Mouse (Mus musculus) B cell, adult 2 months (primary cell): Measurements from ENCODE around the gene Slc12a4.

Experiments used
- DNase-seq, 2 experiments: peaks; one replicate each; pipeline ENCODE4 v3.0.0; 2022

The Slc12a4 gene

DNA sequence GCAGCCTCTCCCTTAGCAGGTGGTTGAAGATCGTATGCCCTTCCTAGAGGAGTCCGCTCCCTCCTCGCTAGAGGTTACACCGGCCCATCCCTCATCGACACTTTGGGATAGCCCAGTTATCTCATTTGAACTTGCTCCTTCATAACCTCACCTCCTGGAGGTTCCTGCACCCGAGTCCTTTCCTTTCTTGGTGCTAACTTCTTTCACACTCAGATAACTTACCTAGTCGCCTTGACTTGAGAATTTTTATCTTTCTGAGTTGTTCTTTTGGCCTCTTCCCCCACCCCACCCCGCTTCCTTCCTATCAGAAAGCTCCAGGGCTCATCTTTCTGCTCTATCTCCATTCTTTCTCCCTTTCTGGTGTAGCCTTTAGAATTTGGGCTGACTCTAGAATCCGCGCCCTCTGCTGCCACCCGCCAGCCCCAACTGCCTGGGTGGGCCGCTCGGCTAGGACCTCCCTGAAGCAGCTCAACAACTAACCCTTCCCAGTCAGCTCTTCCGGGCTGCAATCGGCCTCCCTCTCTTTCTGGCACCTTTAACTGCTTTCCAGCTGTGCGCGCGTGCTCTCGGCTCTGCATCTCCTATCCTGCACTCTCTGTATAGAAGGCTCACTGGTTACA, 905 bp upstream of the Slc12a4 start:
- peak; percentile 14 for DNase-seq

- peak; percentile 45 to 52 for DNase-seq
These were observed 512 bp downstream of the Slc12a4 start for GRCm38 (mm10) chr8:105965266-105965904.

DNA sequence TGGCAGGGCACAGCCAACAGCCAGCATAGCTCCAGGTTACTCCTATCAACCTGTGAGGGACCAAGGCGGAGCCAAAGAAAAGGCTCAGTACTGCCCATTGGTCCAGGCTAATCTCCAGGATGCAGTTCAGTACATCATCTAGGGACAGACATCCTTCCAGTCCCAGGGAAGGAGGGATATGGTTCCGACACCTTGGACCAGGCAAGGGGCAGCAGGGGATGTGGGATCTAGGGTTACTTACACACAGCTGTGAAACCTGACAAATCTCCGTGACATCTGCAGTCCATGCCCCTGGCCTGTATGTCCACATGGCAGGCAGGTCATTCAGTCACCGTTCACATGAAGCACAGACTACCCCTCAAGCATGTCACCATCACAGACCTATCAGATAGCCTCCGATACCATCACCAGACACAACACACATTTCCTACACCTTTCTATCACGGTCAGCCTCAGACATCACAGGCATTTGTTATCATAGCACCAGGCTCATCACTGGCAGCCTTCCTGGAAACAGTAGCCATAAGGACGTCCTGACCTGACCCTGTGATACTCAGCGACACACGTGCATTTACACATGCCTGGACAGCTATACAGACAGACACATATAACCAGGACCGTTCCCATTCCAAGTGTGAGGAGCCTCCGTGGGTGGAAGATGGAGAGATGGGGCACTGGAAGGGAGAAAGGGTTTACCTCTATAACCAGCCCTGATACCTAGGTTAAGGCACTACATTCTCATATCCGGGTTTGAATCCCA, 1.2 kb downstream of the Slc12a4 start:
- DNase-seq: no peak

DNA sequence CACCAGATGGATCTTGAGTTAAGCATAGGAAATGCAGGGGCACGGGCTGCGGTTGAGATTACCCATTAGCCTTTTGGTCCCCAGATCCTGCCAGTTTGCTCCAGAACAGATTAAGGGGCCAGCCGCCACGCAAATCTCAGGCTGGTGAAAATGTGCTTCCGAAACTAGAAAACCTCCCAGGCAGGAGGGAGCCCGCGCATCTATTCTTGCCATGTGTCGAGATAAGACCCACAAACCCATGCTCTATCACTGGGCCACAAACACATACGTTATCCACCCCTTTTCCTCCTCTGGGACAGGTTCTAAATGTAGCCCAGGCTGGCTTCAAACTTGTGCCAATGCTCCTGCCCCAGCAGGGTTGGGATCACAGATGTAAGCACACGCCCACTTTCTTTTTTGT, 4.4 kb downstream of the Slc12a4 start:
- no peak for DNase-seq

GRCm38 (mm10) chr8:105961101-105961500, 4.8 kb downstream of the Slc12a4 start:
- no peak for DNase-seq

DNA sequence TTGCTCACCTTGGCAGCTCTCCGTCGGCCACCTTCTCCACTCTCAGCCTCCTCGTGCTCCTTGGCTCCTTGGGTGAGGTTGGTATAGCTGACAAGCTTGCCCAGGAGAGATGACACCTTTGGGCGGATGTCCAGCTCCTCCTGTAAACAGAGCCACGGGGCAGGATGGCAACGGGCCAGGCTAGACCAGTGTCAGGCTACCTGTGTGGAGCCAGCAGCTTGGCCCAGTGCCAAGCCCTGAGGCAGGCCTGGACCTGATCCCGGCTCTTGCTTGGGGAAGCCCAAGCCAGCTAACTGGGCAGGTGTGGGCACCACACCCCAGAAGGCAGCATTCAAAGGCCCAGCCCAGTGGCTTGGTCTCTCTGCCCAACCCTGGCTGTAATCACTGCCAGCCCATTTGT, 6.5 kb downstream of the Slc12a4 start:
- DNase-seq: no peak

GRCm38 (mm10) chr8:105957813-105958212, 8.1 kb downstream of the Slc12a4 start:
- no peak for DNase-seq

- DNase-seq: no peak
These were observed 9.3 kb downstream of the Slc12a4 start for GRCm38 (mm10) chr8:105956556-105956955.

DNA sequence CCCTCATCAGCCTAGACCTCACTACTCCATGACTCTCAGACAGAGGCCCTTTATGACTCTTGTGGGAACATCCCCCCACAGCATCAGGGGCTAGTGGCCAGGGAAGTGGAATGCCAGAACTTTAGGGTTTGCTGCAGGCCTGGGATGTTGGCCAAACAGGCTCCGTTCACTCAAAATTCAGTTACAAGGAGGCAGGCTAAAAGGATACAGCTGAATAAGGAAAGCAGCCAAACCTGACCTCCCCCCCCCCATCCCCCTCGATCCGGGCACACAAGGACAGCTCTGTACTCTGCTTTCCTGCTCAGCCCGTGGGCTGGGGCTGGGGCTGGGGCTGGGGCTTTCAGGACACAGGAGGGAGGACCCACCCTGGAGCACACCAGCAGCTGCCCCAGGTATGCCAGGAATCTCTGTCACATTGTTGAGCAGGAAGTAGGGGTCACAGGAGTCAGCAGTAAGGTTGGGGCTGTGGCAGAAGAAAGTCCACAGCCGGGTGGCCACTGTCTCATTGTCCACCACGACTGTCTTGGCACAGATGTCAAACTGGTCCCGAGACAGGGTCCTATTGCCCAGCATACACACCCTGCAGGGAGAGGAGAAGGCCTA, 14.7 kb downstream of the Slc12a4 start:
- no peak for DNase-seq

DNA sequence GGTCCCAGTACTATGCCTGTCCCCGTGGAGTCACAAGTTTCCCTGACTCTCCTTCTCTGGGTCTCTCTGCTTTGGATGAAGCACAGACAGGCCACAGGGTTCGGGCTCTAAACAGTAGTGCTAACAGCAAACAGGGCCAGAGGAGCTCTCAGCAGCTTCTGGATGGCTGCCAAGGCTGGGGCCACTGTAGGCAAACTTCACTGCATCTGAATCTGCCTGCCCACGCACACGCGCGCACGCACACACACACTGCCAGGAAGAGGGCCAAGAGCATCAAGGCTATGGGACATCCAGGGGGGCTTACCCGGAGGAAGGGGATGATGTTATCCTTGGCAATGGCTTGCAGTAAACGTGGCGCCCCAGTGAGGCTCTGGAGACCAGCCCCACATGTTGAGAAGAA, 16.5 kb downstream of the Slc12a4 start:
- no peak for DNase-seq

- no peak for DNase-seq
These were observed 22.6 kb downstream of the Slc12a4 start, which contains the start of gene Lcat for GRCm38 (mm10) chr8:105943321-105943739. TSS of gene Lcat (minus strand) at chr8:105943382.

DNA sequence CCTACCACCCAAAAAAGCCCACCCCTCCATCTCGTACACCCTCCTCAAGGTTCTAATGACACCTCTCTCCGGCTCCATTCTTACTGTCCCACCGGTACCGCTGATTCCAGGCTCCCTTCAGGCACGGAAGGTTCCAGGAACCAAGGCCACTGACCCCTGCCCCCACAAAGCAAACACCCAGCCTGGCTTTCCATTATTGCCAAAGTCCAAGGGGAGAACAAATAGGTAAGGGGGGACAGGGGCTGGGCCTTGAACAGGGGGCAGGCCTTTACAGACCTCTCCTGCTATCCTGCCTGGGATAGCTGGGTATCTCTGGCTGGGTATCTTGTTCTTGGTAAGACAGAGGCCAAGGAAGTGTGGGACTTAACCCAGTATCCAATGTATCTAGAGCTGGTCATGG, 23.4 kb downstream of the Slc12a4 start:
- no peak for DNase-seq

- DNase-seq: no peak
These were observed 23.9 kb downstream of the Slc12a4 start for GRCm38 (mm10) chr8:105942026-105942425.

DNA sequence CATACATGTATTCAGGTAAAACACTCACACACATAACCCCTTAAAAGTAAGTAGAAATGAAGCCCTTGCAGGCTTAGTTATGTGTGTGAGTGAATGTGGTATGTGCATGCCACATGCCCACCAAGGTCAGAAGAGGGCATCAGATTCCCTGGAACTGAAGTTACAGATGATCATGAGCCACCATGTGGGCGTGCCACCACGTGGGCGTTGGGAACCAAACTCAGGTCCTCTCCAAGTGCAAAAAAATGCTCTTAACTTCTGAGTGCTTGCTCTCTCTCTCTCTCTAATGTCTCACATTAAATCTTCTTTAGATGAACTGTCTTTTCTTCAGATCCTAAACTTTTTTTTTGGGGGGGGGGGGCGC, 27.6 kb downstream of the Slc12a4 start, which contains the start of gene Psmb10:
Gene Psmb10 (minus strand): TSS at position 139 of the 364 bp plus-strand sequence.
- DNase-seq: no peak

- DNase-seq: peak; percentile 73
These were observed 28.2 kb downstream of the Slc12a4 start for GRCm38 (mm10) chr8:105937496-105938305.

DNA sequence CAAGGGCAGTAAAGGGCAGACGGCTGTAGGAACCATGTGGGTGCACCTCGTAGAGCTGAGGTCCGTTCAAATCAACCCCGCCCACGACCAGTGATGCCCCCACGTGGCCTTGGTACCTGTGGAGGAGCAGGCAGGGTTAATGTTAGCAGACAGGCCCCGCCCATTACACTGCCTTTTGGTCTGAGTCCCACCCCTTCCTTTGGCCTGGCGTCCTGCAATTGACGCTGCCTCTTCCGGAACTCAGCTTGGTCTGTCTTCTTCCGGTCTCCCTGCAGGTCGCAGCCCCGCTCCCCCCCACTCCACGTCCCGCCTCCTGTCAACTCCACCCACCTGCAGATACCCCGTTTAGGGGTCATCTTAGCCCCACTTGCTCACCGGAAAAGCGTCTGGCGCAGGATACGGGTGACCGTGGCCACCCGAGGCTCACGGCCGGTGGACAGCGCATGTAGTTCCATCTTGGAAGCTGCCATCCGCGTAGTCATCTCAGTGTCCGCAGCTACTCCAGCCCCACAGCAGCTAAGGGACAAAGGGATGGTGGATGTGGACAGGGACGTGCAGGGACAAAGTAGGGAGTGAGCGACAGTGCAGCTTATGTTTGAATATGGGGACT, 28.9 kb downstream of the Slc12a4 start:
- peak; percentile 76 to 77 for DNase-seq

DNA sequence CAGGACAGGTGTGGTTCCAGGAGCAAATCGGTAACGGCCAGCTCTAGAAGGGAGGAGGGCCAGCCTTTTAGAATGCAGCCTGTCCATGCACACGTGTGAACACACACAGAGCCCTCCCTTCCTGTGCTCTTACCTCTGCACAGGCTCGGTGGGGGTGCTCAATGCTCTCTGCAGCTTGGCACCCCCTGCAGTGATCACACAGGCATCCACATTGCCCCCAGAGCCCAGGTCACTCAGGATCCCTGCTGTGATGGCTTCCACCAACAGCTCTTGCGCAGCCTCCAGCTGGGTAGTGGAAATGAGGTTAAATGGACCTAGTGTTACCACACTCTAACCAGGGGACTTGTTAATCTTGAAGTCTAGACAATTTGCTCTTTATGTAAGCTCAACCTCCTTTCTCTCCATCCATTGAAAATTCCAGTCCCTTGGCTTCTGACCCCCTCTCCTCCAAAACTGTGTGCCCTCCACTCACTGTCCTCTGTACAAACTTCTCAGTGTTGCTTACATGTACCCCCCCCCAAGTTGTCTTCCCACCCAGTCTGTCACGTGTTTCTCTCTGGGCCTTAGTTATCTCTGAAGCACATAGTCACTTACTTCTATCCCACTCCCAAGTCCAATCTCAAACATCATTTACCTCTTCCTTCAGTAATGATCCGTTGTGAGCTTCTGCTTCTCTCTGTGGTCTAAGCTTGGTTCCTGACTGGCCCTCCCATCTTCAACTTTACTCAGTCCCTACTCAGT, 29.9 kb downstream of the Slc12a4 start:
- DNase-seq: no peak

DNA sequence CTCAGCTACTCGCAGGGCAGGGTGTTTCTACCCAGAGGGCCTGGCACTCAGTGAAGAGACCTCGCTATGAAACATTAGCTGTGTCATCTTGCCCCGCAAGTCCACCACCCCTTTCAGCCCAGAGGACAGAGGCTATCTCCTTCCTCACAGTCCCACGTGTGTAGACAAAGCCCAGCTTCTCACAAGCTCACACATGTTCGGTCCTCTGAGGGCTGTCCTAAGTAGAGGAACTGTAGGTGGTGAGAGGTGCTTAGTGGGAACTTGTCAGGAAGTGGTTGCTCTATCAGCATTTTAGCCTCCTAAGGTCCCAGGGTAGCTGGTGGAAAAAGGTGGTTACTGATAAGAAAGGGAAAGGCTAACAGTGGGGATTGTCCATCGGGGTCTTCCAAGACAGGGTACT, 30.8 kb downstream of the Slc12a4 start:
- DNase-seq: no peak

DNA sequence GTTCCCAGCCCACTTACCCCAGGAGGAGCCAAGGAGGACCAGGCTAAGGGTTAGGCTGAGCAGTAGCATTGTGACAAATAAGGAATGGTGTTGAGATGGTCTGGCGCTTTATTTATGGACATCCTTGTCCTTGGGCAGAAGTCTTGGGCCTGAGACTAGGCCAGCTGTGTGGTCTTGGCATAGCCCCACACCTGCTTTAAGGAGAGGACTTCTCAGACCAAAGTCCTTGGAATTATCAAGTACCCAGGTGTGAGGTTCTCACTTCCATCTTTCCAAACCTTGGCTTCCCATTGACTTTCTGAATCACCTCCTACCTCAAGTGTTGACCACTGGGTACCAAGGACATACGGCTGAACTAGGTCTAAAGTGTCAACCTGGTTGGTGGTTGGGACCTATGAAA, 32.1 kb downstream of the Slc12a4 start, which contains the start of gene Ctrl:
Gene Ctrl (minus strand): TSS at position 101 of the 400 bp plus-strand sequence.
- no peak for DNase-seq

DNA sequence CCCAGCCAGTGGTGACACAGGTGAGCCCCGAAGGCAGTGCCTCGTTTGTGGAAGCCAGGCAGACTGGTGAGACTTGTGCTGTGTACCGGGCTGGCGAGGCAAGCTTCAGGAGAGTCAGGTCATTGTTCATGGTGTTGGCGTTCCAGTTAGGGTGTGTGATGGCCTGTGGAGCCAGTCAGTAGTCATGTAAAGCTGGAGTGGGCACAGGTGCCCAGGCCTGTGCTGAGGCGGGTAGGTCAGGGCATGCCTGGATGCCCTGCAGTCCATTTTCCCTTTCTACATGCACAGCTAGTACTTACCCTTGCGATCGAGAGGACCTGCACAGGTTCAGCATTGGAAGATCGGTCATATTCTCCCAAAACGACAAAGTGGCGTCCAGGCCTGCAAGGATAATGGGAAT, 33.4 kb downstream of the Slc12a4 start:
- no peak for DNase-seq

- DNase-seq: no peak
These were observed 34.6 kb downstream of the Slc12a4 start for GRCm38 (mm10) chr8:105931271-105931670.
